Mouse (Mus musculus): ENCODE measurements around the gene Slc11a2.

DNA sequence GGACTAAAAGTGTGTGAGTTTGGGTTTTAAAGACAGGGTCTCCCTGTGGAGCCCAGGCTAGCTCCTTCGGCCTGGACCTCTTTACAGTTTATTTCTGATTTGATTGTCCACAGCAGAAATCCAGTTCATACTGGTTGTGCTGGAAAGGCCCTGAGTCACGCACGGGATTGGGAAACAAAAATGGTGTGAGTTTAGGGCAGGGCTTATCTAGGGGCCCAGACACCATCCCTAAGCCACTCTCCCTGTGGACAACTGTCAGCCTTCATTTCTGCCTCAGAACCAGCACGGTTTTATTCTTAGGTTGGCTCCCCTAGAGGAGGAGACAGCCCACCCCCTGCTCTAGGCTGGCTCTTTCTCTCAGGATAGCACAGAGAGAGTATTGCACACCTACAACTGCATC is 8.4 kb upstream of the Slc11a2 start:
- TF ChIP-seq RCOR1 (conservative IDR thresholded peaks at IDR 0.05; ENCODE audit: low read depth, low read length): no peak
- no peak for TF ChIP-seq UBTF (IDR thresholded peaks at IDR 0.05; ENCODE audit: low read depth, low read length)
- no peak for TF ChIP-seq CTCF (conservative IDR thresholded peaks at IDR 0.05 in 1 of 2, IDR thresholded peaks at IDR 0.05 in 1 of 2; ENCODE audit: low read depth in 2 of 2, low read length in 2 of 2)
- no peak for TF ChIP-seq ZNF384 (IDR thresholded peaks at IDR 0.05; ENCODE audit: low read depth, low read length)
- no peak for TF ChIP-seq MAZ (IDR thresholded peaks at IDR 0.05; ENCODE audit: low read depth, low read length)
- TF ChIP-seq POLR2A (IDR thresholded peaks at IDR 0.05; ENCODE audit: low read depth, low read length): no peak
- TF ChIP-seq TCF12 (IDR thresholded peaks at IDR 0.05; ENCODE audit: low read depth, low read length): no peak
- no peak for TF ChIP-seq MXI1 (IDR thresholded peaks at IDR 0.05; ENCODE audit: low read depth, low read length)

Data from CH12.LX (cell line).